Mouse (Mus musculus) stomach, embryonic 16.5 days (tissue): ENCODE results near the gene Micu1. TPM values are rescaled to one million over a fixed set of nuclear protein-coding genes. Genes with fewer than 3 reads are reported as not detected.

ENCODE experiments used
- ATAC-seq: fragments of 200-750 bp; cut with Nextera tagmentation; 2 replicates; pipeline ENCODE4 v1.8.0; 2017; ENCODE audit warnings: moderate number of reproducible peaks, moderate TSS enrichment; ENCODE audit not compliant: insufficient read depth, low FRiP score
- H3K27ac ChIP-seq: fragments of 300-500 bp; sonication (generic); 2 replicates; pipeline ENCODE4 v1.5.1; 2014; ENCODE audit warnings: low read length
- H3K27me3 ChIP-seq: fragments of 300-500 bp; sonication (generic); 2 replicates; pipeline ENCODE4 v1.6.1; 2014; ENCODE audit warnings: low read length, control low read depth, mixed read lengths; ENCODE audit not compliant: control insufficient read depth, insufficient read depth
- H3K36me3 ChIP-seq: fragments of 300-500 bp; sonication (generic); 2 replicates; pipeline ENCODE4 v1.6.1; 2014; ENCODE audit warnings: low read length; ENCODE audit not compliant: control insufficient read depth, insufficient read depth
- H3K4me1 ChIP-seq: fragments of 300-500 bp; sonication (generic); 2 replicates; pipeline ENCODE4 v1.6.1; 2014; ENCODE audit warnings: low read length, control low read depth, mixed read lengths; ENCODE audit not compliant: control insufficient read depth, insufficient read depth
- H3K4me2 ChIP-seq: fragments of 300-500 bp; sonication (generic); 2 replicates; pipeline ENCODE4 v1.6.1; 2014; ENCODE audit warnings: low read depth, low read length, mixed read lengths
- H3K4me3 ChIP-seq: fragments of 300-500 bp; sonication (generic); replicated peaks from 2 replicates; pipeline ENCODE4 v1.5.1; 2014; ENCODE audit warnings: mild to moderate bottlenecking, low read length
- H3K9ac ChIP-seq: fragments of 300-500 bp; sonication (generic); 2 replicates; pipeline ENCODE4 v1.6.1; 2014; ENCODE audit warnings: low read length
- H3K9me3 ChIP-seq: fragments of 300-500 bp; sonication (generic); replicated peaks from 2 replicates; pipeline ENCODE4 v1.6.1; 2016; ENCODE audit warnings: low read length, control low read depth; ENCODE audit not compliant: control insufficient read depth
- WGBS: fragments of 180-500 bp; shearing (Covaris S2); extraction: QIAGEN DNeasy Blood & Tissue Kit; methylation state at CpG from one replicate; pipeline ENCODE4 v1.1.7; 2014; 5-methylcytosine and 5-hydroxymethylcytosine counted together
- polyA plus RNA-seq: library from polyadenylated mRNA; unstranded; fragments of >200 nt; fragmentation: Nextera tagmentation; extraction: Ambion mirVana; gene quantifications from 2 replicates; pipeline ENCODE4 v1.2.1, GENCODE M21; 2015

The Micu1 gene
- polyA plus RNA-seq, 1 experiment from 2014 or later: 74.1 TPM

- H3K4me1 ChIP-seq: peaks cover 51% of the 10 kb centered on the region
- 0 out of 2 replicates have a peak, but pooled peaks cover 7% of the 10 kb centered on the region for H3K36me3 ChIP-seq
- H3K9me3 ChIP-seq: no peaks in the 10 kb centered on the region
- H3K27ac ChIP-seq: peak overlapping the region; percentile 96
- 0 out of 2 replicates have a peak overlapping the region, but pooled peaks have one; percentile 29 for H3K9ac ChIP-seq
- ATAC-seq: no peak
- no peak overlapping the region for H3K4me2 ChIP-seq
- 54% methylated on average over 4 of the region's 4 CpGs for WGBS
- H3K4me3 ChIP-seq: no peak overlapping the region
- H3K27me3 ChIP-seq: no peaks in the 10 kb centered on the region
Measured at GRCm38 (mm10) chr10:59900939-59901338, 198.7 kb downstream of the Micu1 start.

- no peaks in the 10 kb centered on the region for H3K27me3 ChIP-seq
- H3K4me1 ChIP-seq: peaks cover 51% of the 10 kb centered on the region
- H3K27ac ChIP-seq: peak overlapping the region; percentile 96; the same call in 1 of the 2 replicates
- H3K36me3 ChIP-seq: 0 out of 2 replicates have a peak, but pooled peaks cover 7% of the 10 kb centered on the region
- H3K9ac ChIP-seq: no peak overlapping the region
- 78% methylated on average over 1 of the region's 1 CpGs for WGBS
- H3K9me3 ChIP-seq: no peaks in the 10 kb centered on the region
- no peak overlapping the region for H3K4me2 ChIP-seq
- no peak overlapping the region for H3K4me3 ChIP-seq
- no peak for ATAC-seq
Measured at GRCm38 (mm10) chr10:59901463-59901862, 199.2 kb downstream of the Micu1 start.

GRCm38 (mm10) chr10:59901986-59902605 lies 199.8 kb downstream of the Micu1 start:
- H3K4me1 ChIP-seq: peaks cover 52% of the 10 kb centered on the region
- WGBS: 61% methylated on average over 8 of the region's 8 CpGs
- ATAC-seq: no peak

GRCm38 (mm10) chr10:59902606-59902990 lies 200.3 kb downstream of the Micu1 start:
- Histone ChIP-seq H3K9me3 (no peaks in the 10 kb centered on the region), H3K4me2 (no peak overlapping the region), H3K4me1 (peaks cover 57% of the 10 kb centered on the region), H3K4me3 (no peak overlapping the region), H3K36me3 (0 out of 2 replicates have a peak, but pooled peaks cover 3% of the 10 kb centered on the region), H3K9ac (peak overlapping the region; percentile 49), H3K27me3 (no peaks in the 10 kb centered on the region), H3K27ac (peak overlapping the region; percentile 96)
- 47% methylated on average over 8 of the region's 8 CpGs for WGBS
- ATAC-seq: no peak

More at GRCm38 (mm10) chr10:59901986-59902605, 199.8 kb downstream of the Micu1 start:
- Histone ChIP-seq H3K27me3 (no peaks in the 10 kb centered on the region), H3K4me3 (no peak overlapping the region), H3K9me3 (no peaks in the 10 kb centered on the region), H3K27ac (peak overlapping the region; percentile 96), H3K36me3 (0 out of 2 replicates have a peak, but pooled peaks cover 3% of the 10 kb centered on the region), H3K9ac (peak overlapping the region; percentile 49), H3K4me2 (no peak overlapping the region)

- ATAC-seq: no peak
- Histone ChIP-seq H3K27me3 (no peaks in the 10 kb centered on the region), H3K36me3 (no peaks in the 10 kb centered on the region), H3K27ac (peak overlapping the region; percentile 96), H3K4me3 (no peak overlapping the region), H3K4me1 (peaks cover 60% of the 10 kb centered on the region), H3K4me2 (no peak overlapping the region), H3K9me3 (no peaks in the 10 kb centered on the region), H3K9ac (no peak overlapping the region)
- 38% methylated on average over 7 of the region's 7 CpGs for WGBS
Measured at GRCm38 (mm10) chr10:59903170-59903569, 200.9 kb downstream of the Micu1 start.

- Histone ChIP-seq H3K36me3 (no peaks in the 10 kb centered on the region), H3K27ac (peak overlapping the region; percentile 91), H3K4me1 (peaks cover 59% of the 10 kb centered on the region), H3K9me3 (no peaks in the 10 kb centered on the region), H3K27me3 (no peaks in the 10 kb centered on the region), H3K4me3 (no peak overlapping the region), H3K9ac (peak overlapping the region; percentile 63; the same call in 1 of the 2 replicates), H3K4me2 (no peak overlapping the region)
- WGBS: 37% methylated on average over 3 of the region's 3 CpGs
- ATAC-seq: peak; percentile 31
Measured at GRCm38 (mm10) chr10:59907080-59907609, 204.9 kb downstream of the Micu1 start.

- Histone ChIP-seq H3K27me3 (no peaks in the 10 kb centered on the region), H3K4me1 (peaks cover 53% of the 10 kb centered on the region), H3K4me2 (no peak overlapping the region), H3K36me3 (no peaks in the 10 kb centered on the region), H3K27ac (peak overlapping the region; percentile 91), H3K4me3 (no peak overlapping the region), H3K9ac (peak overlapping the region; percentile 63), H3K9me3 (no peaks in the 10 kb centered on the region)
- WGBS: 28% methylated on average over 7 of the region's 7 CpGs
- peak; percentile 78 for ATAC-seq
Measured at GRCm38 (mm10) chr10:59907695-59908299, 205.5 kb downstream of the Micu1 start.

- Histone ChIP-seq H3K27me3 (no peaks in the 10 kb centered on the region), H3K4me3 (no peak overlapping the region), H3K9ac (no peak overlapping the region), H3K9me3 (no peaks in the 10 kb centered on the region), H3K4me2 (peak overlapping the region; percentile 30; the same call in 1 of the 2 replicates), H3K27ac (peak overlapping the region; percentile 91), H3K4me1 (peaks cover 46% of the 10 kb centered on the region), H3K36me3 (no peaks in the 10 kb centered on the region)
- peak; percentile 1; the same call in 1 of the 2 replicates for ATAC-seq
- WGBS: 46% methylated on average over 7 of the region's 7 CpGs
Measured at GRCm38 (mm10) chr10:59908776-59909315, 206.6 kb downstream of the Micu1 start.
